Mouse (Mus musculus) layer of hippocampus, postnatal 14 days (tissue): ENCODE results near the gene Cep350. TPM values are rescaled to one million over a fixed set of nuclear protein-coding genes. Genes with fewer than 3 reads are reported as not detected.

Experiments used
- DNase-seq, 2 experiments: peaks; one replicate each; pipeline ENCODE4 v3.0.0; 2021 to 2022; ENCODE audit warnings: low spot score in 2 of 2, mixed read lengths in 1 of 2
- total RNA-seq, 2 experiments: library from RNA; stranded (reverse); gene quantifications; 2 replicates each; pipeline ENCODE4 v1.2.3; 2021

Gene Cep350
- total RNA-seq, 2 experiments from 2014 or later, result 39.8 to 43.0 TPM

- no peak for DNase-seq
These were observed 161.0 kb downstream of the Cep350 start for GRCm38 (mm10) chr1:155811995-155812580.

GRCm38 (mm10) chr1:155810616-155811015, 162.4 kb downstream of the Cep350 start:
- DNase-seq, result no peak

GRCm38 (mm10) chr1:155809706-155810442, 163.2 kb downstream of the Cep350 start:
- DNase-seq, result no peak

- no peak for DNase-seq
These were observed 164.8 kb downstream of the Cep350 start for GRCm38 (mm10) chr1:155808261-155808660.

- DNase-seq, result no peak
These were observed 167.4 kb downstream of the Cep350 start for GRCm38 (mm10) chr1:155805607-155806006.

- no peak for DNase-seq
These were observed 171.8 kb downstream of the Cep350 start for GRCm38 (mm10) chr1:155801014-155801991.

- DNase-seq, result no peak
These were observed 175.1 kb downstream of the Cep350 start for GRCm38 (mm10) chr1:155798000-155798399.

GRCm38 (mm10) chr1:155797425-155797824, 175.6 kb downstream of the Cep350 start:
- no peak for DNase-seq

GRCm38 (mm10) chr1:155796757-155797405, 176.2 kb downstream of the Cep350 start:
- no peak for DNase-seq

- DNase-seq, result no peak
These were observed 177.2 kb downstream of the Cep350 start for GRCm38 (mm10) chr1:155795791-155796233.

Other genes starting within 250 kb of the Cep350 start
- not detected for gene Lhx4, start 221.6 kb downstream of the Cep350 start, total RNA-seq
- 10 to 100 TPM; 36.7 to 38.3 TPM for gene Qsox1, start 160.4 kb downstream of the Cep350 start, total RNA-seq
- 10 to 100 TPM; 60.8 to 69.9 TPM for gene Tor1aip2, start 62.1 kb upstream of the Cep350 start, total RNA-seq
- gene Tor1aip1, start 63.2 kb upstream of the Cep350 start, total RNA-seq, result 10 to 100 TPM; 29.2 TPM
- gene Fam163a, start 231.8 kb upstream of the Cep350 start, total RNA-seq, result 10 to 100 TPM; 27.1 to 29.2 TPM